Mouse (Mus musculus) CD4-positive, CD25-positive, alpha-beta regulatory T cell, adult 9 weeks (primary cell): ENCODE data around the gene Tubgcp3. TPM values are rescaled to one million over a fixed set of nuclear protein-coding genes. Genes with fewer than 3 reads are reported as not detected.

Experiments used
- polyA plus RNA-seq: library from polyadenylated mRNA; unstranded; fragments of 100-300 nt; shearing (Covaris generic); gene quantifications from one replicate; pipeline ENCODE4 v1.2.1, GENCODE M21; 2017

Tubgcp3 gene
- 76.2 TPM for polyA plus RNA-seq

GRCm38 (mm10) chr8:12672056-12672881 lies at the start of gene Tubgcp3:
Gene Tubgcp3 (minus strand): TSS chr8:12672248.

GRCm38 (mm10) chr8:12572814-12573534 lies 99.1 kb downstream of the Tubgcp3 start, which contains the start of gene Spaca7:
Gene Spaca7 (plus strand): TSS chr8:12573029.

Other genes with a start within 250 kb of the Tubgcp3 start
- gene Spaca7, start 99.2 kb downstream of the Tubgcp3 start, polyA plus RNA-seq, result not detected
- gene Atp11a, start 84.8 kb upstream of the Tubgcp3 start, polyA plus RNA-seq, result 5.1 TPM
- 1.3 TPM for gene Mcf2l, start 201.6 kb upstream of the Tubgcp3 start, polyA plus RNA-seq